Mouse (Mus musculus): ENCODE results near the gene Ak5.
"Not testable (repeated sequence)": the region's sequence is repeated elsewhere in the genome, so short reads cannot be mapped to it uniquely, and the experiment has no call there.

The Ak5 gene

GRCm38 (mm10) chr3:152668239-152668638 lies at the start of gene Ak5:
Ak5 (minus strand) TSS chr3:152668360.
- DNase-seq, result no peak

DNA sequence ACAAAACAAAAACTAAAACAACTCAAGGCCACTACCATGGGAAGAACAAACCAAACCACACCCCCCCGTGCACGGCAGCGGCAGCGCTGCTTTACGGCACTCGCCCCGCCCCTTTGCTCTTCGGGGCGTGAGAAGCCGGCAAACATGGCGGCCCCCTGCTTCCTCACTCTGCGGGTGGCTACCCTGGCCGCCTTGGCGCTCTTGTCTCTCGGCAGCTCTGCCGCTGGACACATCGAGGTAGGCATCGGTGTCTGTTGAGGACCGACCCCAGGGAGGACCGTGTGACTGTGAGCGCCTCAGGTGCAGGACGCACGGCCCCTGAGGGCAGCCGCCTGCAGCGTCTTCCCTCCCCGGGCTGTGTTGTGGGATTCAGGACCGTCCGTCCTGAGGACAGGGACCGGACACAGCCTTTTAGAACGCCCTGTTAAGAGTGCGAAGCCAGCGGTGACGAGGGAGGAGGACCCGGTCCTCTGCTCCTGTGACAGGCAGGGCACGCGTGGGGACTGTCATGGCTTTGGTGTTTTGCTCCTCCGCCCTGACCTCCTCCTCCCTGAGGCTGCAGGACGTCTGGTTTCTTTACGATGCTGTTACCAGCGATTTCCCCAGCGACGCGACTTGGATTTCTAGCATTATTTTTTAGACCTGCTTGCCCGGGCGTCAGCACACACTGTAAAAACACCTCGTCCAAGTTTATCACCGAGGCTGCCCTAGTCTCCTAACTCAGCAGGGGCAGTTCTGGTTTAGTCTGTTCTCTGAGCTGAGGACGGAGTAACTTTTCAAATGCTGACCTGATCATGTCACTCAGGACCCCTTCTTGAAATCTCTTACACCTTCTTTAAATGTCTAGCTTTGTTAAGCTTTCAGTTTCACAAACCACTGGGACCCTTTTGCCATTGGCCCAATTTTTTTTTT lies 46.1 kb upstream of the Ak5 start, which contains the start of gene Pigk:
Gene Pigk (plus strand): TSS at position 110 of the 912 bp plus-strand sequence.
- peak; percentile 85 to 94 for DNase-seq

- no peak for DNase-seq
These were observed 44.8 kb upstream of the Ak5 start for GRCm38 (mm10) chr3:152712957-152713356.

DNA sequence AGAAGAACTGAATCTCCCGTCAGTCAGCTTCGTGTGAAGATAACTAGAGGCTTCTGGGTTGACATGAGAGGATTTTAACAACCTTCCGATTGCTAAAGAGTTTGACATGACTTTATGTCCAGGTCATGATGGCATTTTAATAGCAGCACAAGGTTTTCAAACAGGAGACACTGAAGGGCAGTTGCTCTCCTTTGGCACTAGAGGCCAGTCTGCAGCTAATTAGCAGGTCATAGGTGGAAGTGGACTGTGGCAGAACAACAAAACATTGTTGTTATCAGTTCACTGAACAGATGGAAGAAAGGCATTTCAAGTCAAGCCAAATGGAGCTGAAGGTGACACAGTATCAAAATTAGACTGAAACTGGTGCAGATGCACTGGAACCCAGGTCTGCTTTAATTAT lies 41.8 kb upstream of the Ak5 start:
- DNase-seq, result no peak

DNA sequence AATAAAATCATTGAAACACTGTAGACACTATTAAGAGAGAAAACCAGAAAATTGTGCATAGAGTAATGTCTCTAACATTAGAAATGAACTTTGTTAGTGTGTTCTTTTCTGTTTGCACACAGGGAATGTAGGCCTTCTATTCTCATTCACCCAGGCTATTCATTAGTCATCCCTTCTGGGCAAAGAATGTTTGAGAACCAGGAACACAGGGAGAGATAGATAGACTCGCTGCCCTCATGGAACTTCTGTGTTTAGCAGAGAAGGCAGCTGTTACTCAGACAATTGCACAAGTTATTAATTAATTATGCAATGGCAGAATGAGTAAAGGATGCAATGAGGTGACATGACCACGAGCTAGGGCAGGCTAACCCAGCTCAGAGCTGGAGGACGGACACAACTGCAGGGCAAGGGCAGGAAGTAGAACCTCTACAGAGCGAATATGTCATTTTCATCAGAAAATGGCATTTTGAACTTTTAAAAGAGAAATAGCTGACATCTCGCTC lies 39.2 kb upstream of the Ak5 start:
- DNase-seq, result no peak

GRCm38 (mm10) chr3:152706901-152707300 lies 38.7 kb upstream of the Ak5 start:
- DNase-seq, result no peak

DNA sequence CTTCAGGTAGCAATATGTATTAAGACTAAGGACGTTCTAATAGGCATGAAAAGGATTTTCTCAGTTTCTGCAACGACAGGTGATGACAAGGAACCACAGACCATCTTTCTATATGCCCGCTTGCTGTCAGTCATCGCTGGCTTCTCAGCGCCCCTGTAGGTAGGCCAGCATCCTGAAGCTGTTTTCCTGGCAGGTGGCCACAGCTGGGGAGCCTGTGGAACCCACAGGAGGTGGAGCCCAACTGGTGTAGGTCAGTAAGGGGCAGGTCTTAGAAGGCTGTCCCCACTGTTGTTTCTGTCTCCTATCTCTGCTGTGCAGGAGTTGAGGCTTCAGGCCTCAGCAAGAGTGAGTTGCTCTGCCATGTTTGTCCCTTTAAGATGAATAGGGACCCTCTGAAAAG lies 37.7 kb upstream of the Ak5 start:
- DNase-seq, result no peak

DNA sequence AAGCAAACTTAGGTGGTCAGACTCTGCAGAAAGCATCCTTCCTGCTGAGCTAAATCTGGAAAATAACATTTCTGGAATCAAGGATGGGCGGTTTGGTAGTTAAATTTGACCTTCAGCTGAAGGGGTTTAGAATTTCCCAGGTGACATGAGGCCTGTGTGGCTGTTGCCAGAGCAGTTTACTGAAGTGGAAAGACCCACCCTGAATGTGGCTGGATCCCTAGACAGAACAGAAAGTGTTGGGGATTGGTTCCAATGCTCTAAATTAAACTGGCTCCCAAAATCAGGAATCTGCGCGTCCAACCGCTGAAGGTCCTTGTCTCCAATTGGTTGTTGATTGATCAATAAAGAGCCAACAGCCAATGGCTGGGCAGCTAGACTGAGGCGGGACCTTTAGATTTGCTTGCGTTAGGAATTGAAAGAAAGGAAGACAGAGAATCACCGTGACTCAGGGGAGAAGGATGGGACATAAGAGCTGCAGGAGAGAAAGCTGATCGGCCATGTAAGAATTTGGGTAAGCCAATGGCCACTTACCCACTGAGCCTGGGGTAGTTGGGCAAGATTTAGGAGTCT lies 34.2 kb upstream of the Ak5 start:
- no peak for DNase-seq

DNA sequence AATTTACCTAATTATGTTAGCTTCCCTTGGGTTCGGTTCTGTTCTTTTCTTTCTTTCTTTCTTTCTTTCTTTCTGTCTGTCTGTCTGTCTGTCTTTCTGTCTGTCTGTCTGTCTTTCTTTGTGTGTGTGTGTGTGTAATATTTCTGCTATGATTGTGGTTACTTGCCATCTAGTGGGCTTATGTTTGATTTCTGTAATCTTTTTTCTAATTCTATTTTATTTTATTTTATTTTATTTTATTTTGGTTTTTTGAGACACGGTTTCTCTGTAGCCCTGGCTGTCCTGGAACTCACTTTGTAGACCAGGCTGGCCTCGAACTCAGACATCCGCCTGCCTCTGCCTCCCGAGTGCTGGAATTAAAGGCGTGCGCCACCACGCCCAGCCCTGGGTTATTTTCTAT lies 33.4 kb upstream of the Ak5 start:
- not testable (repeated sequence) for DNase-seq

DNA sequence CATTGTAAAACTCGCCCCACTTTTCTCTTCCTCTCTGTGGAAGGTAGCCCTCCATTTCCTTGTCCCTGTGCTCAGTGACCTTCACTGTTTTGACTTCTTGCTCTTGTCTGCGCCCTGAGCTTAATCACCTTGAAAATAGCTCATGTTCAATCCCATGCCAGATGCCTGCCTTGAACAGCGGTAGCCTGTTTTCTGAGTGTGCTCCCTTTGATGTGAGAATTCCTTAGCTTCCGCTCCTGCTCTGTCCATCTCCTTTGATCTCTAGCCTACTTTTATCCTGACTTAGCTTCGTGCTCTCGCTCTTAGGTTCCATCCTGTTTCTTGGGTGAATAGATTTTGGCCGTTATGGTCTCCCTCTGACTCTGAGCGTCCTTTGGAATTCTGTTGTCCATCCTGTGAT lies 31.1 kb upstream of the Ak5 start:
- DNase-seq, result no peak

DNA sequence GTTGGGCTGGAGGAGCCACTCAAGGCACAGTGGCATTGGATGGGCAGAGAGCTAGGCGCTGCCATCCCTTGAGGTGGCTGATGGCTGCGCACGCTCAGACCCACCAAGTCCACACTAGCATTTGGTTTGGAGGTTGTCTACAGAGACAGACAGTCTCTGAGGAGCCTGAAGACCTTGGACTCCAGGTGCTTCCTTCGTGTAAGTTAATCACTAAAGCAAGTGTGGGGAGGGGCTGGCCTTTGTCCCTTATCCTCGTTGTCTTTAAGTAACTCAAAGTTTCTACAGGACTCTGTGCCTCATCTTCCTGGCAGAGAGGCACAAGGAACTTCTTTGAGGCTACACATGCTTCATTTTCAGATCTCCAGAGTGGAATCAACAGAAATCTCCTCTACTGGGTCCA lies 29.9 kb upstream of the Ak5 start:
- no peak for DNase-seq

- no peak for DNase-seq
These were observed 26.8 kb upstream of the Ak5 start for GRCm38 (mm10) chr3:152694950-152695349.

GRCm38 (mm10) chr3:152689105-152689504 lies 20.9 kb upstream of the Ak5 start:
- DNase-seq, result no peak

- DNase-seq, result no peak
These were observed 20.4 kb upstream of the Ak5 start for GRCm38 (mm10) chr3:152688532-152688931.

- no peak for DNase-seq
These were observed 6.5 kb upstream of the Ak5 start for GRCm38 (mm10) chr3:152674663-152675062.

- DNase-seq, result no peak
These were observed 1.6 kb upstream of the Ak5 start for GRCm38 (mm10) chr3:152669783-152670182.

DNA sequence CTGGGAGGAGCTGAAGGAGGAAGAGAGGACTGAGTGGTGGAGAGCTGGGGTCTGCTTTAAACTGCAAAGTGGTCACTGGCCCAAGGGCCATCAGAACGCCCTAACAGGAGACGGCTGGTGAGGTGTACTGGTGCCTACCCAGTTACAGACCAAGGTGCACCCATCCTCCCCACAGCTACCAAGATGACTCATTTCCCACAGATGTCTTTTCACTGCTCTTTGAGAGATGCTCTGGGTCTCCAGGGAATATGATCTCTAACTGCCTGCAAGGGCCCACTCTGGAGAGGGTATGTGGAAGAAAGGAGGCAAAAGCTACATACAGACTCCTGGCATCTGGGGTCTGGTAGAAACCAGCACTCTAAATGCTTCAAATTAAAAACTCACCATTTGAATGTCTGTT lies 633 bp upstream of the Ak5 start:
- no peak for DNase-seq

GRCm38 (mm10) chr3:152667356-152668211 lies 576 bp downstream of the Ak5 start:
- no peak for DNase-seq

DNA sequence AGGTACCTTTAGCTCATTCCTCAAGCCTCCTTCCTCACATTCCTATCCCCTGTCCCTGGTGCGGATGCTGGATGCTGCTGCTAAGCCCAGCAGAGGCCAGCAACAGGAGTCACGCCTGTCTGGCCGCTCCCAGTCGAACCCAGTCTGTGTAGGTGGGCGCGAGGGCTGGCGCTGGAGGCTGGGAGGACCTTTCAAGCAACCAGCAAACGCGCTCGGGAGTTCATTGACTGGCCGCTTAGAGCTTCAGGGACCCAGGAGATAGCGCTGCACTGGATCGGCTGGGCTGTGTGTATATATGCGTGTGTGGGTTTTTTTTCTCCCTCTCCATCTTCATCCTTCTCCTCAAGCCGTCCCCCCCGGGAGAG lies 1.2 kb downstream of the Ak5 start:
- DNase-seq, result no peak

- no peak for DNase-seq
These were observed 9.6 kb downstream of the Ak5 start for GRCm38 (mm10) chr3:152658592-152658991.

GRCm38 (mm10) chr3:152651991-152652390 lies 16.2 kb downstream of the Ak5 start:
- no peak for DNase-seq

DNA sequence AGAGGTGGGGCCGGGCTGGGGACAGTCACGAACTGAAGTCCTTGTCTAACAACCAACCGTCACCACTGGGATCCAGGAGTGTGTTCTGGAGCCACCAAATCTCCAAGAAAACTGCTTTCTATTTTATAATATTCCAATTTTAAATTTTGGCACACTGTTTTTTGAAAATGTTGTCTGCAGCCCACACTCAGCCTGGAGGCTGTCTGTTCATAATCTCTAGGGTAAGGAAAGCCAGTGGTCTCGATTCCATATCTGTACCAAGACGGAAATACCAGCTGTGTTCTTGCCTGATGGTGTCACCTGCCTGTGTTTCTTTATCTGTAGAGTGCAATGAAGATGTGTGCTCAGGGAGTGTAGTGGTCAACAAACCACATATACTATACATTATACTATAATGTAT lies 23.6 kb downstream of the Ak5 start:
- no peak for DNase-seq
